Mouse (Mus musculus) megakaryocyte, embryonic 14.5 days (primary cell): ENCODE measurements around the gene Agxt2. TPM values are rescaled to one million over a fixed set of nuclear protein-coding genes. Genes with fewer than 3 reads are reported as not detected.

Experiments used
- H3K27me3 ChIP-seq: replicated peaks from 2 replicates; pipeline ENCODE3; 2012; ENCODE audit warnings: inconsistent platforms
- H3K36me3 ChIP-seq: replicated peaks from 2 replicates; pipeline ENCODE3; 2012; ENCODE audit warnings: low read length, inconsistent platforms, mixed read lengths
- H3K4me1 ChIP-seq: 2 replicates; pipeline ENCODE4 v1.6.1; 2012; ENCODE audit warnings: inconsistent platforms
- H3K4me3 ChIP-seq: replicated peaks from 2 replicates; pipeline ENCODE3; 2012; ENCODE audit warnings: moderate library complexity, mild to moderate bottlenecking, inconsistent platforms
- H3K9me3 ChIP-seq: 2 replicates; pipeline ENCODE4 v1.6.1; 2012; ENCODE audit warnings: inconsistent platforms
- FLI1 ChIP-seq: IDR thresholded peaks from 2 replicates; pipeline ENCODE4 v1.6.1; 2012; ENCODE audit warnings: low read length, inconsistent platforms, mixed read lengths
- GATA1 ChIP-seq: IDR thresholded peaks from 3 replicates; pipeline ENCODE4 v1.6.1; 2012; ENCODE audit warnings: mixed read lengths, low read length, inconsistent platforms, borderline replicate concordance
- polyA plus RNA-seq: library from polyadenylated mRNA; stranded (reverse); fragments of >175 nt; gene quantifications from 2 replicates; pipeline ENCODE4 v1.2.3, GENCODE M21; 2012; ENCODE audit warnings: low replicate concordance; ENCODE audit not compliant: insufficient read depth

Agxt2 gene
- not detected in 2 replicates for polyA plus RNA-seq

DNA sequence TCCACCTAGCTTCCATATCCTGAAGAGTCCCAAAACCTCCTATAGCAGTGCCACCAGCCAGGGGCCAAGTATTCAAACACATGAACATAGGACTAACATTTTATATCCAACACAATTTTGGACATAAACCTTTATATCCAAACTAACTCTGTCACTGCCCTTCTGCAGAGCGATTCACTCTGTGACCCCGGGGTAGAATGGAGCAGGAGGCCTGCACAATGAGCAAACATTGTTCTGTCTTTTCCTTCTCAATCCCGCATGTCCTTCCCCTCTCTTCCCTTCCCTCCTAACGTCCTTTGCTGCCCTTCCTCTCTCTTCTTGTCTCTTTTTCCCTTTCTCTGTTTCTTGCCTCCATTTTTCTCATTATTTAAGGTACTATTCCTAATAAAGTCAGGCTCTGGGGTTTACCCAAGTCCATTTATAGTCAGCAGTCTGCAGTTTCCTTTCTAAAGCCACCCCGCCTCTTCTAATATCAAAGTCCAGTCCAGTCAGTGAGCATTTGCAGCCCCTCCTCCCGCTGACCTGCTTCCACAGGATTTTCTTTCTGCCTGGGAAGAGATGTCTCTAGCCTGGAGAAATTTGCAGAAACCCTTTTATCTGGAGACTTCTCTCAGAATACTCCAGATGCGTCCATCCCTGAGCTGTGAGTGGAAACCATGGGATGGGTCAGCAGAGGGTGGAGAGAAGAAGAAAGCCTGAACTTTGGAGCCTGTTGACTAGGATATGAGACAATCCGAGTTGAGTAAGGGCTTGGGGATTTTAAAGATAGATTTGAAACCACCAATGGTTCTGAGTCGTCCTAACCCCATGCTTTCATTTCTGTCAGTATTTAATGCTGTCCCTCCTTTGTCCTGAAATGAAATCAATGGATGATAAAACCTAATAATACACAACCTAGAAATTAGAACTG, at the start of gene Agxt2:
TSS of gene Agxt2 (plus strand) at position 494 of the 910 bp plus-strand sequence.
- peaks cover 5% of the 10 kb centered on the region for H3K9me3 ChIP-seq
- no peak within 1 kb of the TSS for H3K4me3 ChIP-seq
- no peaks in the 10 kb centered on the region for H3K36me3 ChIP-seq
- no peaks in the 10 kb centered on the region for H3K4me1 ChIP-seq
- TF ChIP-seq FLI1, result no peak
- TF ChIP-seq GATA1, result no peak
- no peaks in the 10 kb centered on the region for H3K27me3 ChIP-seq

DNA sequence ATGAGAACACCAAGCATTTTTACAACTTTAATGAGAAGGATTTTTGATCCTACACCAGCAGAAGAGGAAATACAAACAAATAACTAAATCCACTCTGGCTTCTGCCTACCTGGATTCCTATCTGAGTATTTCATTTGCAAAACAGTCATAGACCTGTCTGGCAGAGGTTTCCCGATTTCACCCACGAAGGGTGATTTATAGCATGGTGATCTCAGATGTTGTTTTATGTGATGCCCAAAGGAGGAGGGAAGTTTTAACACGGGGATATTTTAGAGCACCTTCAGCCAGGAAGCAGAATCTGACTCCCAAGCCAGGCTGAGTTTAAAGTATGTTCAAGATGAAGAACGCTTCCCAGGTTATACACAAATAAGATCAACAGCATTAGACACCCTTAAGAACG, 46.5 kb upstream of the Agxt2 start:
- H3K4me3 ChIP-seq, result no peak overlapping the region
- no peaks in the 10 kb centered on the region for H3K27me3 ChIP-seq
- no peaks in the 10 kb centered on the region for H3K36me3 ChIP-seq
- TF ChIP-seq FLI1, result no peak
- no peak for TF ChIP-seq GATA1
- no peaks in the 10 kb centered on the region for H3K4me1 ChIP-seq
- H3K9me3 ChIP-seq, result no peaks in the 10 kb centered on the region

GRCm38 (mm10) chr15:10313522-10314455, 44.5 kb upstream of the Agxt2 start:
- no peak for TF ChIP-seq FLI1
- TF ChIP-seq GATA1, result no peak
- no peak overlapping the region for H3K4me3 ChIP-seq
- no peaks in the 10 kb centered on the region for H3K27me3 ChIP-seq
- H3K9me3 ChIP-seq, result no peaks in the 10 kb centered on the region
- H3K4me1 ChIP-seq, result no peaks in the 10 kb centered on the region
- H3K36me3 ChIP-seq, result no peaks in the 10 kb centered on the region

- H3K4me1 ChIP-seq, result no peaks in the 10 kb centered on the region
- no peaks in the 10 kb centered on the region for H3K27me3 ChIP-seq
- H3K4me3 ChIP-seq, result no peak within 1 kb of the TSS
- no peaks in the 10 kb centered on the region for H3K9me3 ChIP-seq
- no peaks in the 10 kb centered on the region for H3K36me3 ChIP-seq
- no peak for TF ChIP-seq FLI1
- TF ChIP-seq GATA1, result no peak
Measured at GRCm38 (mm10) chr15:10325080-10325479, 33.3 kb upstream of the Agxt2 start, which contains the start of gene Gm21973. Gm21973 (plus strand) TSS chr15:10325380.

GRCm38 (mm10) chr15:10330626-10331025, 27.7 kb upstream of the Agxt2 start:
- Histone ChIP-seq H3K4me1 (no peaks in the 10 kb centered on the region), H3K9me3 (no peaks in the 10 kb centered on the region), H3K36me3 (no peaks in the 10 kb centered on the region), H3K4me3 (no peak overlapping the region), H3K27me3 (no peaks in the 10 kb centered on the region)
- TF ChIP-seq FLI1 (no peak), GATA1 (no peak)

DNA sequence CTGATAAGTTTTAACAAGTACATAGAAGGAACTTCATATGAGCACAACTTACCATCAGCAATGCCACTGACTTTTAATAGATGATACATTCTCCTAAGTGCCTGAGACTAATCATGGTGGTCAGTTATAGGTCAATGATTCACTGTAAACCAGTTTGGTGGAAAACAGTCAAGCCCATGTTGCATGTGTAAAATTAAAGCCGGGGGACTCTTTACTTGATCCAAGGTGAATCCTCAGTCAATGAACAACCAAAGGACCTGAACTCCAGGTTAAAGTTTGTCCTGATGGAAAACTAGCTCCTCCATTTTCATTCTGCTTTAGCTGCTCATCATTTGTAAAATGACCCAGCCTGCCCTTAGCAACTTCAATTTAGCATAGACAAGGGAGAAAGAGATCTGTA, 25.8 kb upstream of the Agxt2 start:
- Histone ChIP-seq H3K4me3 (no peak overlapping the region), H3K36me3 (no peaks in the 10 kb centered on the region), H3K4me1 (no peaks in the 10 kb centered on the region), H3K9me3 (no peaks in the 10 kb centered on the region), H3K27me3 (no peaks in the 10 kb centered on the region)
- TF ChIP-seq GATA1 (no peak), FLI1 (no peak)

GRCm38 (mm10) chr15:10338606-10339005, 19.7 kb upstream of the Agxt2 start:
- no peak overlapping the region for H3K4me3 ChIP-seq
- H3K36me3 ChIP-seq, result no peaks in the 10 kb centered on the region
- TF ChIP-seq GATA1 (no peak), FLI1 (no peak)
- H3K4me1 ChIP-seq, result no peaks in the 10 kb centered on the region
- H3K9me3 ChIP-seq, result no peaks in the 10 kb centered on the region
- H3K27me3 ChIP-seq, result no peaks in the 10 kb centered on the region

DNA sequence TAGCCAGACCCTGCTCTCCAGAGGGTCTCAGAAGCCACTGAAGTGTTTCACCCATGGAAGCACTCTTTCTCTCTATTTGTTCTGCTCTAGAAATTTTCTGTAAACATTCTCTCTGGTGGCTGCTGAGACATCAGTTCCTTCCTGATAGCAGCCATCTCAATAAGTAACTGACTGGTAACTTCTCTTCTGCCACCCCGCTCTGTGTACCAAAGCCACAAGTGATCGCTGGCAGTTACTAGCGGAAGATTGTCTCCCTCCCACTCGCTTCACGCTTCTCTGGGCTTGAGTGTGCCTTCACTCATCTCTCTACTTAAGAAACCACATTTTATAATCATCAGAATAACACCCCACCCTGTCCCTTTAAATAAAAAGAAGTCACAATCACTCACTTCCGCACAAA, 11.3 kb upstream of the Agxt2 start:
- Histone ChIP-seq H3K27me3 (no peaks in the 10 kb centered on the region), H3K4me1 (no peaks in the 10 kb centered on the region), H3K4me3 (no peak overlapping the region), H3K9me3 (peaks cover 4% of the 10 kb centered on the region), H3K36me3 (no peaks in the 10 kb centered on the region)
- no peak for TF ChIP-seq FLI1
- no peak for TF ChIP-seq GATA1

DNA sequence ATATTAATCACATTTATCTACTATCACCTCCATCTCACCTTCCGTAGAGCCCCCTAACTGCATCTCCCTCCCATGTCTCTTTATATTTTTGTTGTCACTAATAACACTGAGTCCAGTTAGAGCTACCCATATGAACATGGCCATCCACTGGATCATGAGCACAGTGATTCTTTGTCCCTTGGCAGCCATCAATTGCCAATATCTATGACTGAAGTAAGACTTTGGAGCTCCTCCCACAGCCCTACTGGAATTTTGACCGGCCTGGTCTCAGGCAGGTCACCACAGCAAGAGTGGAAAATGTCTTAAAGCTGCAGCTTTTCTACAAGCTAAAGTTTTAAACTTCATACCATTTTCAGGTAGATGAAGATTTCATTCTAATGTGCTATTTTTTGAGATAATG, 8.0 kb downstream of the Agxt2 start:
- Histone ChIP-seq H3K36me3 (no peaks in the 10 kb centered on the region), H3K4me3 (no peak overlapping the region), H3K9me3 (peaks cover 5% of the 10 kb centered on the region), H3K4me1 (no peaks in the 10 kb centered on the region), H3K27me3 (no peaks in the 10 kb centered on the region)
- no peak for TF ChIP-seq GATA1
- TF ChIP-seq FLI1, result no peak
